13 mouse cellular contexts compared by ENCODE assay signal in genomic region chr4:109226071-109226470, GRCm38 (mm10). TPM values are rescaled to one million over a fixed set of nuclear protein-coding genes. Genes with fewer than 3 reads are reported as not detected.
DNase-seq lines count a peak whose midpoint lies in the region; ATAC-seq and TF ChIP-seq lines count a peak whose summit lies in the region.
"Had no signal": no experiment of that assay in that cellular context is flagged by ENCODE, and none has a peak within 500 bp of the region (broad histone marks: within the 10 kb centered on the region; RNA-seq: fewer than 3 reads in every experiment).

No protein-coding gene starts in this region.

- WGBS in hindbrain, embryonic 13.5 days: 76% methylated on average over 5 of the region's 5 CpGs
- 73% methylated on average over 5 of the region's 5 CpGs for WGBS in hindbrain, embryonic 10.5 days
- 43% methylated on average over 5 of the region's 5 CpGs for WGBS in liver, postnatal 0 days (ENCODE audit: insufficient replicate concordance)

- peaks cover 23% of the 10 kb centered on the region for H3K4me1 ChIP-seq in hindbrain, embryonic 13.5 days (replicated peaks)
- H3K4me1 ChIP-seq in hindbrain, embryonic 10.5 days (replicated peaks): peaks cover 19% of the 10 kb centered on the region
- H3K4me1 ChIP-seq in liver, postnatal 0 days (ENCODE audit: insufficient read depth): no peaks in the 10 kb centered on the region
- H3K4me1 ChIP-seq: liver, embryonic 13.5 days had no signal

- no peak for ATAC-seq in hindbrain, embryonic 13.5 days (ENCODE audit: low FRiP score)
- ATAC-seq in liver, postnatal 0 days: no peak

- no peak for TF ChIP-seq EP300 in liver, postnatal 0 days (IDR thresholded peaks at IDR 0.05; ENCODE audit: low read depth)

- no peak for TF ChIP-seq CTCF in liver, postnatal 0 days (IDR thresholded peaks at IDR 0.05; ENCODE audit: low read depth)

- DNase-seq in hindbrain, embryonic 10.5 days (ENCODE audit: low spot score): no peak
- peak; percentile 34 for DNase-seq in 3134 (ENCODE audit: extremely low read depth, insufficient read length, low spot score)
- peak; percentile 43 for DNase-seq in CD4-positive helper T cell, adult 2 months (ENCODE audit: low read depth, low spot score)
- DNase-seq in lung, postnatal 14 days: peak; percentile 7
- no peak for DNase-seq in adipocyte (ENCODE audit: low spot score)
- no peak for DNase-seq in liver, postnatal 0 days
- DNase-seq: adrenal gland, postnatal 10 days; cerebellum, adult 11 months; kidney, adult 8-10 months; liver, embryonic 13.5 days; right cerebral cortex, postnatal 14 days had no signal

- H3K9me3 ChIP-seq in hindbrain, embryonic 13.5 days: no peaks in the 10 kb centered on the region
- no peaks in the 10 kb centered on the region for H3K9me3 ChIP-seq in hindbrain, embryonic 10.5 days
- no peaks in the 10 kb centered on the region for H3K9me3 ChIP-seq in liver, postnatal 0 days (ENCODE audit: low read length)
- H3K9me3 ChIP-seq: embryonic facial prominence, embryonic 13.5 days; liver, embryonic 13.5 days had no signal

- peak overlapping the region; percentile 70 for H3K27ac ChIP-seq in hindbrain, embryonic 13.5 days
- H3K27ac ChIP-seq in hindbrain, embryonic 10.5 days: no peak overlapping the region
- no peak overlapping the region for H3K27ac ChIP-seq in liver, postnatal 0 days (ENCODE audit: low read depth)
- H3K27ac ChIP-seq: liver, embryonic 13.5 days had no signal

- H3K36me3 ChIP-seq in hindbrain, embryonic 13.5 days: no peaks in the 10 kb centered on the region
- H3K36me3 ChIP-seq in hindbrain, embryonic 10.5 days: no peaks in the 10 kb centered on the region
- H3K36me3 ChIP-seq in liver, postnatal 0 days (replicated peaks; ENCODE audit: insufficient read depth, low read length): no peaks in the 10 kb centered on the region
- H3K36me3 ChIP-seq: embryonic facial prominence, embryonic 13.5 days; liver, embryonic 13.5 days had no signal

- H3K9ac ChIP-seq in hindbrain, embryonic 13.5 days: no peak overlapping the region
- no peak overlapping the region for H3K9ac ChIP-seq in liver, postnatal 0 days (replicated peaks)
- H3K9ac ChIP-seq: embryonic facial prominence, embryonic 13.5 days; liver, embryonic 13.5 days had no signal

- no peaks in the 10 kb centered on the region for H3K27me3 ChIP-seq in hindbrain, embryonic 13.5 days
- no peaks in the 10 kb centered on the region for H3K27me3 ChIP-seq in hindbrain, embryonic 10.5 days (ENCODE audit: insufficient read depth, poor library complexity, severe bottlenecking)
- no peaks in the 10 kb centered on the region for H3K27me3 ChIP-seq in liver, postnatal 0 days (ENCODE audit: insufficient read depth, low read length)
- H3K27me3 ChIP-seq: embryonic facial prominence, embryonic 13.5 days; liver, embryonic 13.5 days had no signal

- H3K4me2 ChIP-seq in hindbrain, embryonic 13.5 days: no peak overlapping the region
- H3K4me2 ChIP-seq in liver, postnatal 0 days (ENCODE audit: low read depth, low read length): no peak overlapping the region
- H3K4me2 ChIP-seq: embryonic facial prominence, embryonic 13.5 days; liver, embryonic 13.5 days had no signal

- no peak overlapping the region for H3K4me3 ChIP-seq in hindbrain, embryonic 13.5 days
- H3K4me3 ChIP-seq in hindbrain, embryonic 10.5 days: no peak overlapping the region
- no peak overlapping the region for H3K4me3 ChIP-seq in liver, postnatal 0 days (ENCODE audit: low read depth, low read length)
- H3K4me3 ChIP-seq: embryonic facial prominence, embryonic 13.5 days; liver, embryonic 13.5 days had no signal

RNA-seq across cellular contexts. Expression of gene Calr4, which starts 8.2 kb away (rescaled TPM):
- polyA plus RNA-seq in hindbrain, embryonic 13.5 days (2015; fragmentation: Nextera tagmentation; extraction: Ambion mirVana): 2.1 and 2.2 TPM in 2 replicates
- polyA plus RNA-seq in hindbrain, embryonic 10.5 days (2016; fragmentation: Nextera tagmentation; extraction: Ambion mirVana): 0.10 TPM in 1 of 2 replicates, not detected in the other
- not detected in 2 replicates for polyA plus RNA-seq in liver, postnatal 0 days (2015; fragmentation: Nextera tagmentation; extraction: Ambion mirVana)
- polyA plus RNA-seq: liver, embryonic 13.5 days had no signal

RNA-seq across cellular contexts. Expression of gene Osbpl9, which starts 24.0 kb away (rescaled TPM):
- polyA plus RNA-seq in hindbrain, embryonic 13.5 days (2015; fragmentation: Nextera tagmentation; extraction: Ambion mirVana): 90.1 and 92.1 TPM in 2 replicates
- 59.5 and 66.7 TPM in 2 replicates for polyA plus RNA-seq in hindbrain, embryonic 10.5 days (2016; fragmentation: Nextera tagmentation; extraction: Ambion mirVana)
- 28.2 and 29.3 TPM in 2 replicates for polyA plus RNA-seq in liver, postnatal 0 days (2015; fragmentation: Nextera tagmentation; extraction: Ambion mirVana)

RNA-seq across cellular contexts. Expression of gene Eps15, which starts 54.0 kb away (rescaled TPM):
- polyA plus RNA-seq in hindbrain, embryonic 13.5 days (2015; fragmentation: Nextera tagmentation; extraction: Ambion mirVana): 68.8 and 69.1 TPM in 2 replicates
- polyA plus RNA-seq in hindbrain, embryonic 10.5 days (2016; fragmentation: Nextera tagmentation; extraction: Ambion mirVana): 39.4 and 41.6 TPM in 2 replicates
- polyA plus RNA-seq in liver, postnatal 0 days (2015; fragmentation: Nextera tagmentation; extraction: Ambion mirVana): 20.0 and 21.2 TPM in 2 replicates

Comparison
In these comparisons a context has a peak if more than half of its experiments do, and no peak if none do; other contexts are left out.
1. DNase-seq: peak in 3134 (single experiment), CD4-positive helper T cell, adult 2 months (single experiment) and lung, postnatal 14 days (single experiment); none in hindbrain, embryonic 10.5 days (single experiment), adipocyte (single experiment) and liver, postnatal 0 days (single experiment).